Mouse (Mus musculus): ENCODE data around the gene Alg5. TPM values are rescaled to one million over a fixed set of nuclear protein-coding genes. Genes with fewer than 3 reads are reported as not detected.

The Alg5 gene
- 30.3 TPM for polyA plus RNA-seq (2014; fragmentation: Illumina TruSeq; extraction: RNeasy Lipid Tissue Mini Kit (QIAGEN cat#74804); ENCODE audit: insufficient read depth, low read depth, low replicate concordance)

DNA sequence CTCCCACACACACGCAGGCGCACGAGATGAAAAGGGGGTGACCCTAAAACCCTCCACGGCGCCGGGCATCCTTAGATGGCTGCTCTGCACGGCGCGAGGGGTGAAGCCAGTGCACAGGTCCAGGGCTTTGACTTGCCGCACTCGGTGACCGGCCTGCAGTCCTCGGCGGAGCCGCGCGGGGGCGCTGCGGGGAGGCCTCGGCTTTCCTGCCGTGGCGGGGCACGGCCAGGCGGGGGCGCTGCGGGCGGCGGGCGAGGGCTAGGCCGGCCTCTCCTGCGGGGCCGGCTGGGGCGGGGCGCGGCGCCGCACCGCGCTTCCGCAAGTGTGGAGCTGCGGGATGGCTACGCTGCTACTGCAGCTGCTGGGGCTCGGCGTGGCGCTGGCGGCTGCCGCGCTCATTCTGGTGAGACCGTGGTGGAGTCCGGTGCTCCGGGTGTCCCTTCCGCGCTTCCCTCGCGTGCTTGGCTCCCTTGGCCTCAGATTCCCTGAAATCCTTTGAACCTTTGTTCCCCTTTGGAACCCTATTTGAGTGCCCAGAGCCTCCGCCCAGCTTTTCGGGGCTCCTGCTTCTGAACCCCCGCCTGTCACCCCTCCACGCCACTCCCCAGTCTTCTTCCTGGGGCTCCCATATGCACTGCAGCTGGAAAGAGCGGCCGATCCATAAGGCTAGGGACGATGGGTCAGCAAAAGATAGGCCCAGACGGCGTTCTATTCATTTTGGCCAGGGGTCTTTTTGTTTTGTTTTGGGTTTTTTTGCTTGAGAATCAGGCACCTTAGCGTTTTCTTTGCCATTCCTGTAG, at the start of gene Alg5, which contains the start of gene Exosc8:
Alg5 (plus strand) TSS at position 293 of the 800 bp plus-strand sequence.
Exosc8 (minus strand) TSS at position 147 of the 800 bp plus-strand sequence.

DNA sequence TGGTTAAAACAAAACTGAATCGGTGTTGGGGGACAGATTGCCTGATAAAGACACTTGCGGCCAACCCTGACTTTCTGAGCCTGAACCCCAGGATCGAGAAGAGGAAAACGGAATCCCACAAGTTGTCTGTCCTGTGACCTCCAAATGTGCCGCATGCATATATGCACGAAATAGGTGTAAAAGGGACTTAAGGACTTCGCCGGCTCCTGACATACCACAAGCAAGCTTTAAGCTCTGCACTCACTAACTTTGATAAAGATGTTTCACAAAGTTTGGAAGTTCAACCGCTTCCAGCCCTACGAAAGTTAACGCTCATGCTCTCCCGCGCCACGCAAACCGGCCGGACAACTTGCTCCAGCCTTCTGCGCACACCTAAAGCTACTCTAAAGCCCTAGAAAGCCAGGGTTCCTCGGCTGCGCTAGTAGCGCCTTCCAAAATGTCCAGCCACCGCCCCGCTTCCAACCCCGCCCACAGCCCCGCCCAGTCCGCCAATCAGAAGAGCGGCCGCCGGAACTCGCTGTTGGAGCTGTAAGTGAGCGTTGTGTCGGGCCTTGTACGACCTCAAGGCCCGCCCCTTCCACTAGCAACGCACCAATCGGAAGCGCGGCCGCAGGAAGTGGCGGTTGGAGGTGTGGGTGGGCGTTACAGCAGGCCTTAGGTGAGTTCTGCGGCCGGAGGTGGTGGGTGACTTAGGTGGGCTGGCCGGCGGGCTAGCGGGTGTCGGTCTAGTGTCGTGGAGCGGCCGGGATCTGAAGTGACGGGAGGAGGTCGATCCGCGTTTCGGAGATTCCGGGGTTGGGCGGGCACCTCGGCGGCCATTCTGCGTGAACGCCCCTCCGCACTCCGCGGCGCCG, 42.9 kb upstream of the Alg5 start, which contains the start of gene Supt20:
Supt20 (plus strand) TSS at position 606 of the 854 bp plus-strand sequence.

DNA sequence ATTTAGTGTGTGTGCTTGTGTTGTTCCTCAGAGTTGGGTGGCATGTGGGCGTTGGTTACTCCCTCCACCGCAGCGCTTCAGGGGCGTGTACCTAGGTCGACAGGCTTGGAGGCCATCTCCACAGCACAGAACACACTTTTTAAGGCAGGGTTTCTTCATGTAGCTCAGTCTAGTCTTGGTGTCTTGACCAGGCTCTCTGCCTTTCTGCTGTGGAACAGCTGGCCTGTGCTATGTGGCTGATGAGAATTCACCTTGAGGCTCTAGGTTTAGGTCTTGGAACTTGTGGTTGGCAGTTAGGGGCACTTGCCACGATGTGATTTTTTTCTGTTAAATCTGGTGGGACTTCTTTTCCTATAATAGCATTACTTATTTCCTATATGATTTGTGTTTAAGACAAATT, 21.1 kb upstream of the Alg5 start, which contains the start of gene Gm21958:
Gm21958 (minus strand) TSS at position 101 of the 400 bp plus-strand sequence.

GRCm38 (mm10) chr3:54755145-54756041, 20.1 kb downstream of the Alg5 start, which contains the start of gene Smad9:
TSS of gene Smad9 (plus strand) at chr3:54755582.

Other genes starting within 250 kb of the Alg5 start
- 20.5 TPM for gene Supt20, start 42.7 kb upstream of the Alg5 start, polyA plus RNA-seq (2014; fragmentation: Illumina TruSeq; extraction: RNeasy Lipid Tissue Mini Kit (QIAGEN cat#74804); ENCODE audit: insufficient read depth, low read depth, low replicate concordance)
- gene Gm21958, start 21.2 kb upstream of the Alg5 start, polyA plus RNA-seq (2014; fragmentation: Illumina TruSeq; extraction: RNeasy Lipid Tissue Mini Kit (QIAGEN cat#74804); ENCODE audit: insufficient read depth, low read depth, low replicate concordance), result not detected
- gene Exosc8, start 146 bp upstream of the Alg5 start, polyA plus RNA-seq (2014; fragmentation: Illumina TruSeq; extraction: RNeasy Lipid Tissue Mini Kit (QIAGEN cat#74804); ENCODE audit: insufficient read depth, low read depth, low replicate concordance), result 27.7 TPM
- 1.9 TPM for gene Smad9, start 20.0 kb downstream of the Alg5 start, polyA plus RNA-seq (2014; fragmentation: Illumina TruSeq; extraction: RNeasy Lipid Tissue Mini Kit (QIAGEN cat#74804); ENCODE audit: insufficient read depth, low read depth, low replicate concordance)
- 22.9 TPM for gene Rfxap, start 72.3 kb downstream of the Alg5 start, polyA plus RNA-seq (2014; fragmentation: Illumina TruSeq; extraction: RNeasy Lipid Tissue Mini Kit (QIAGEN cat#74804); ENCODE audit: insufficient read depth, low read depth, low replicate concordance)
- gene Sertm1, start 180.3 kb downstream of the Alg5 start, polyA plus RNA-seq (2014; fragmentation: Illumina TruSeq; extraction: RNeasy Lipid Tissue Mini Kit (QIAGEN cat#74804); ENCODE audit: insufficient read depth, low read depth, low replicate concordance), result not detected